Mouse (Mus musculus) stomach, postnatal 0 days (tissue): ENCODE measurements around the gene Kbtbd8.
A peak's percentile ranks its signal among the peaks of the same experiment; 100 is the strongest.

Experiments used
- CTCF ChIP-seq: IDR thresholded peaks from 2 replicates; pipeline ENCODE4 v1.5.1; 2016; ENCODE audit warnings: antibody characterized with exemption, low read depth, mild to moderate bottlenecking, moderate library complexity
- EP300 ChIP-seq: optimal IDR thresholded peaks from 2 replicates; pipeline ENCODE3; 2016; ENCODE audit warnings: antibody characterized with exemption

DNA sequence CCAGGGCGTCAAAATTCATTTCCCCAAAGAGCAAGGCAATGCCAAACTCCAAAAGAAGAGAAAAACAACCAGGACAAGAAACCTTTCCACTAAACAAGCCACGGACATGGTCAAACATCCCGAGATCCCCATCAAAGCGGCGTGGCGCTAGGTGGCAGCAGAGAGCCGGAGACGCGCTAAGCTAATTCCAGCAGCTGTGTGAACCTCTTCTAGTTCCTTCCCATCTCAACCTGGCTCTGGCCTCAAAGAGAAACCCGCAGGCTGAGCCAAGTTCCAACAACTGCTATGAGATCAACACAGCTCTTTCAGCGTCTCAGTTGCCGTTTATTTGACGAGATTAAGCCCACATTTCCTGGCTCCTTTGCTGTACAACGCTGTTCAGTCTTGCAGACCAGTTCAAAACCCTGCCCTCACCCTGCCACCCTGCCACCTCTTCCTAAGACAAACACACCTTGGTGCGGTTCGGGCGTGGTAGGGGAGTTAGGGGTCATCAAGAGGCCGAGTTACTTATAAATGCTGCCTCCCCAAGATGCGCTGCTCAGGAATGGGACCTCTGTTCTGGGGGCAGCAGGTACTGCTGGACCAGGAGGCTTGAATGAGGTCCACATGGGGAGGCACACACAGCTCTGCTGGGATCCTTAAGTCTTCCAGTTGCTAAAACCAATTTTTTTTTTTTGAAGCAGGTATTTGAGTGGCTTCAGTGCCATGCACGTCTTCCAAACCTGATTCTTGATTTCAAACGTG, 18.5 kb upstream of the Kbtbd8 start:
- TF ChIP-seq CTCF (peak; percentile 97), EP300 (no peak)
